11 mouse cellular contexts compared by ENCODE assay signal in genomic region chr11:49818869-49819566, GRCm38 (mm10). TPM values are rescaled to one million over a fixed set of nuclear protein-coding genes. Genes with fewer than 3 reads are reported as not detected.
DNase-seq lines count a peak whose midpoint lies in the region; ATAC-seq and TF ChIP-seq lines count a peak whose summit lies in the region.
"Had no signal": no experiment of that assay in that cellular context is flagged by ENCODE, and none has a peak within 500 bp of the region (broad histone marks: within the 10 kb centered on the region; RNA-seq: fewer than 3 reads in every experiment).

No protein-coding gene starts in this region.

- peaks cover 13% of the 10 kb centered on the region for H3K36me3 ChIP-seq in midbrain, postnatal 0 days (ENCODE audit: insufficient read depth, low read length)
- H3K36me3 ChIP-seq in midbrain, embryonic 13.5 days = peaks cover 3% of the 10 kb centered on the region

- H3K4me3 ChIP-seq in midbrain, postnatal 0 days (ENCODE audit: low read depth, low read length) = no peak overlapping the region
- H3K4me3 ChIP-seq in midbrain, embryonic 13.5 days (replicated peaks) = no peak overlapping the region
- H3K4me3 ChIP-seq: gastrocnemius, adult 2 months had no signal

- H3K4me1 ChIP-seq in midbrain, postnatal 0 days (ENCODE audit: insufficient read depth, low read length) = no peaks in the 10 kb centered on the region
- H3K4me1 ChIP-seq in midbrain, embryonic 13.5 days (replicated peaks) = no peaks in the 10 kb centered on the region

- no peak overlapping the region for H3K9ac ChIP-seq in midbrain, postnatal 0 days (replicated peaks; ENCODE audit: low read length, poor library complexity, severe bottlenecking)
- H3K9ac ChIP-seq in midbrain, embryonic 13.5 days (replicated peaks) = no peak overlapping the region

- peak overlapping the region; percentile 28; the same call in 1 of the 2 replicates for H3K27ac ChIP-seq in midbrain, postnatal 0 days (ENCODE audit: low read depth, low read length)
- H3K27ac ChIP-seq in midbrain, embryonic 13.5 days = no peak overlapping the region
- H3K27ac ChIP-seq: gastrocnemius, adult 2 months; kidney, postnatal 0 days had no signal

- WGBS in midbrain, postnatal 0 days = 77% methylated on average over 15 of the region's 15 CpGs
- WGBS in midbrain, embryonic 13.5 days = 87% methylated on average over 15 of the region's 15 CpGs

- H3K27me3 ChIP-seq in midbrain, postnatal 0 days (ENCODE audit: insufficient read depth, low read length) = no peaks in the 10 kb centered on the region
- no peaks in the 10 kb centered on the region for H3K27me3 ChIP-seq in midbrain, embryonic 13.5 days

- H3K9me3 ChIP-seq in midbrain, postnatal 0 days (ENCODE audit: low read length) = no peaks in the 10 kb centered on the region
- H3K9me3 ChIP-seq in midbrain, embryonic 13.5 days = no peaks in the 10 kb centered on the region

- no peak for ATAC-seq in midbrain, postnatal 0 days (ENCODE audit: low FRiP score)
- no peak for ATAC-seq in midbrain, embryonic 13.5 days
- no peak for ATAC-seq in megakaryocyte progenitor cell, adult 5-6 weeks (replicated peaks; ENCODE audit: poor library complexity)

- no peak overlapping the region for H3K4me2 ChIP-seq in midbrain, postnatal 0 days (ENCODE audit: low read depth, low read length, poor library complexity, severe bottlenecking)
- no peak overlapping the region for H3K4me2 ChIP-seq in midbrain, embryonic 13.5 days (replicated peaks)
- H3K4me2 ChIP-seq: liver, embryonic 11.5 days had no signal

- DNase-seq in midbrain, postnatal 0 days (ENCODE audit: low spot score) = no peak
- DNase-seq in frontal cortex, postnatal 14 days (ENCODE audit: low spot score in 2 of 2) = peak; percentile 67 to 80
- DNase-seq in left cerebral cortex, adult 8-10 months (ENCODE audit: low spot score in 2 of 2) = peak; percentile 51 to 91
- DNase-seq in spleen, postnatal 4 days (ENCODE audit: low spot score in 2 of 2) = no peak
- no peak for DNase-seq in embryo, embryonic 11 days
- DNase-seq: gastrocnemius, adult 2 months; lung, postnatal 4 days had no signal

- TF ChIP-seq CTCF in midbrain, postnatal 0 days (IDR thresholded peaks at IDR 0.05) = peak; percentile 51

RNA-seq across cellular contexts. Expression of gene Gfpt2, which starts 25.0 kb away (rescaled TPM):
- total RNA-seq in midbrain, postnatal 0 days (2014; rRNA removed) = 3.1 and 6.0 TPM in 2 replicates
- 3.9 and 4.3 TPM in 2 replicates for polyA plus RNA-seq in midbrain, postnatal 0 days (2015; fragmentation: Nextera tagmentation; extraction: Ambion mirVana)
- polyA plus RNA-seq in midbrain, embryonic 13.5 days (2015; fragmentation: Nextera tagmentation; extraction: Ambion mirVana) = 3.9 and 4.6 TPM in 2 replicates
- 1 to 10 TPM; 6.3 to 9.0 (median 7.9) TPM for total RNA-seq in left cerebral cortex, adult 8-10 months (2022)
- total RNA-seq in megakaryocyte progenitor cell, adult 5-6 weeks (2015) = 0.24 and 0.39 TPM in 2 replicates
- 0.37 TPM in 1 of 2 replicates, not detected in the other for total RNA-seq in megakaryocyte progenitor cell, adult 5-6 weeks (2017)

RNA-seq across cellular contexts. Expression of gene Mapk9, which starts 27.5 kb away (rescaled TPM):
- total RNA-seq in midbrain, postnatal 0 days (2014; rRNA removed) = 128 and 157 TPM in 2 replicates
- polyA plus RNA-seq in midbrain, postnatal 0 days (2015; fragmentation: Nextera tagmentation; extraction: Ambion mirVana) = 70.4 and 72.1 TPM in 2 replicates
- 43.5 and 49.1 TPM in 2 replicates for polyA plus RNA-seq in midbrain, embryonic 13.5 days (2015; fragmentation: Nextera tagmentation; extraction: Ambion mirVana)
- total RNA-seq in left cerebral cortex, adult 8-10 months (2022) = 100 to 1,000 TPM; 187 to 250 (median 223) TPM
- 32.9 and 40.2 TPM in 2 replicates for total RNA-seq in megakaryocyte progenitor cell, adult 5-6 weeks (2015)
- 31.1 and 56.3 TPM in 2 replicates for total RNA-seq in megakaryocyte progenitor cell, adult 5-6 weeks (2017)

Comparison
In these comparisons a context has a peak if more than half of its experiments do, and no peak if none do; other contexts are left out.
1. DNase-seq: peak in frontal cortex, postnatal 14 days (2 of 2) and left cerebral cortex, adult 8-10 months (2 of 2); none in midbrain, postnatal 0 days (single experiment), spleen, postnatal 4 days (0 of 2) and embryo, embryonic 11 days (single experiment).